Mouse (Mus musculus): ENCODE data around the gene Dusp16. TPM values are rescaled to one million over a fixed set of nuclear protein-coding genes. Genes with fewer than 3 reads are reported as not detected.
A peak's percentile ranks its signal among the peaks of the same experiment; 100 is the strongest.

The Dusp16 gene
- polyA plus RNA-seq (2012; rRNA removed) = 7.3 and 8.4 TPM in 2 replicates

DNA sequence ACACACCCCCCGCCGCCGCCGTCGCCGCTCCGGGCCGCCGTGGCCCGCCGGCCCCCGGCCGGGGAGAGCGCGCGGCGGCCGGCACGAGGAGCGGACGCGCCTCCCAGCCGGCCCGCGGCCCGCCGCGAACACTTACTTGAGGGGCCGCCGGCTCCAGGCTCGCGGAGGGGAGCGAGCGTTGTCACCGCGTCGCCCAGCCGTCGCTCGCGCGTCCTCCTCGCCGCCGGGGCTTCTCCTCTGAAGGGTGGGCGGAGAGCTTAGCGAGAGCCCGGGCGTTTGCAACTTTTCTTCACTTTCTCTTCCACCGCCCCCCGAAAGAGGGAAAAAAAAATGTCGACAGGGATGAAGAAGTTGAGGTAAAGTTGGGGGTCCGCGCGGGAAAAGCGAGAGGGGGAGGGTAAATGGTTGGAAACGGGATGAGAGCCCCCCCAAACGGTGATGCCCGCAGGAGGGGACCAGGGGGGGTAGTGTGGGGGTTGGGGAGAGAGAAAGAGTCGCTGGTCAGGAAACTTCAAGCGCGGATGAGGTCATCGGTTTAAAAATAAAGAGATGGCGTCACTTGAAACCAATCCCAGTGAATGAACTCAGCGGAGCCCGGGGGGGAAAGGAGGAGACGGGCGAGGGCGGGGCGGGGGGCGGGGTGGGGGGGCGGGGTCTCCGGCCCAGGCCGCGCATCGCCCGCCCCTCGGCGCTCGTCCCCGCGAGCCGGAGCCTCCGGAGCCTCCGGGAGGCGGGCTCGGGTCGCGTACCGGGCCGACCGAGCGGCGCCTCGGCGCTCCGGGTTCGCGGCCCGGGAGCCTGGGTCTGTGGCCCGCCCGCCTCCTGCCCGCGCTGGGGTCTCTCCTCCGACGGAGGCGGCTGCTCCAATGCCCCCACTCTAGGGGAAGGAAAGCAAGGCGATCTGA is at the start of gene Dusp16:
Gene Dusp16, minus strand, starts transcription at position 485 of the 905 bp plus-strand sequence.
- DNase-seq (ENCODE audit: extremely low spot score in 1 of 2, low spot score in 1 of 2) = peak; percentile 81 to 93

DNA sequence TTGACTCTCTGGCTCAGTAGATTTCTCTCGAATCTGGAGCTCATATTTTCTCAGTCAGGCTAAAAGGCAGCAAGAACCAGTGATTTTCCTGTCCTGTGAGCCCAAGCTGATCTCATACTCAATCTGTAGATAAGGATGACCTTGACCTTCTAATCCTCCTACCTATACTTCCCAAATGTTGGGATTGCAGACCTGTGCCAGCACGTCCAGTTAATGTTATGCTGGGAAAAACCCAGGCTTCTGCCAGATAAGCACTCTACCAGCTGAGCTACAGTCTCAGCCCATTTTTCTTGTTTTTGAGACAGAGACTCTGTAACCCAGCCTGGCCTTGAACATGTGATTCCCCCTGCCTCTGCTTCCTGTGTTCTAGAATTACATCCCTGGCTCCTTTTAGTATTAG is 47.9 kb upstream of the Dusp16 start:
- DNase-seq (ENCODE audit: extremely low spot score in 1 of 2, low spot score in 1 of 2) = no peak

DNA sequence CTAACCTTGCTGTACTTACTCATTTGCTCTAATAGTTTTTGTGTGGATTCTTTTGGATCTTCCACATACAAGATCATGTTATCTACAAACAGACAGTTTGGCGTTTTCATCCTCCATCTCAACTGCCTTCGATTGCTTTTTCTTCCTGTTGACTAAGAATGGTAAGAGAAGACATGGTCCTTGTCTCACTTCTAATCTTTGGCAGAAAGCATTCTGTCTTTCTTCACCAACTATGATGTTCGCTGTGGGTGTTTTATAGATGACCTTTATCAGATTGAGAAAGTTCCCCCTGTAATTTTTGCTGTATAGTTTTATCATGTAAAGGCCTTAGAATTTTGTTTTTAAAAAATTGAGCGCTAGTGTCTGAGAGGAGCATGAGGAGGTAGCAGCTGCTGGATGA is 45.7 kb upstream of the Dusp16 start:
- DNase-seq (ENCODE audit: extremely low spot score in 1 of 2, low spot score in 1 of 2) = no peak

DNA sequence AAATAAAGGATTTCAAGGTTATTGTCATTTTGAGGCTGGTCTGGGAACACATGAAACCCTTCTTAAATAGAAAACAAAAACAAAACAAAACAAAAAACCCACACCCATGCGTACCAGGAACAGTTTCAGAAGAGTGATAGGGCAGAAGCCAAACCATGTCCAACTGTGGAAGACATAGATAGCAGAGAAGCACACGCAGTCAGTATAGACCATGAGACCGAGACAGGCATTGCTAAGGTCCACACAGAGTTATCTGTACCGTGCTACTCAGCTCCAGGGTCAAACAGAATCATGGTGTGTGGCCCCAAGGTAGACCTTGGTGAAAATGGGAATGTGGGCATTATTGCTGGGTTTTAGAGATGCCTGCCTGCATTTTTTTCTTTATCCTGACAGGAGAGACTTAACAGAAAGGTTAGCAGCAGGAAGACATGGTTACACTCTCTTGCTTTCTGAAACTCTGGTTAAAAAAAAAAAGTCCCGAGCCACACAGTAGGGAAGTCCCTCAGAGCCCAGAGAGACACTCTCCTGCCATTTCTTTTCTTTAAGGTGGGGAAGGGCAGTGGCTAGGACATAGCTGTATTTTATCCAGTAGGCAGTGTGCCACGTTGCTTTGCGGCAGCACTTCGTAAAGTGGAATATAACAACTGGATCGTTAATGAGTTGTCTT is 42.3 kb upstream of the Dusp16 start:
- DNase-seq (ENCODE audit: extremely low spot score in 1 of 2, low spot score in 1 of 2) = no peak

DNA sequence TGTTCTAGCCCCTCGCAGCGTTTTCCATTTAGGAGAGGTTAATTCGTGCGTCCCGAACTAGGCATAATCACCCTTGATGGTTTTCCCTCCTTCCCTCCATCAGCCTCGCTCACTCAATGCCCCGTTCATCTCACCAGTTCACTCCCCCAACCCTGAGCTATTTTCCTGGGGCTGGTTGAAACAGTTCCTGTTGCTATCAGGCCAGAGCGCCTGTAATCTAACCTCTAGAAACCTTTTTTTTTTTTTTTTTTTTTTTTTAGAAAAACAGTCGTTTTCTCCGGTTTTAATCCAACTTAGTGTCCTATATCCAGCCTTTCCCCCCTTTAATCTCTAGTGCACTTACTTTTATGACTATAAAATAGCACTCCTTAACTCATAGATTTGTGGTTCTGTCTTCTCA is 38.4 kb upstream of the Dusp16 start:
- DNase-seq (ENCODE audit: extremely low spot score in 1 of 2, low spot score in 1 of 2) = no peak

DNA sequence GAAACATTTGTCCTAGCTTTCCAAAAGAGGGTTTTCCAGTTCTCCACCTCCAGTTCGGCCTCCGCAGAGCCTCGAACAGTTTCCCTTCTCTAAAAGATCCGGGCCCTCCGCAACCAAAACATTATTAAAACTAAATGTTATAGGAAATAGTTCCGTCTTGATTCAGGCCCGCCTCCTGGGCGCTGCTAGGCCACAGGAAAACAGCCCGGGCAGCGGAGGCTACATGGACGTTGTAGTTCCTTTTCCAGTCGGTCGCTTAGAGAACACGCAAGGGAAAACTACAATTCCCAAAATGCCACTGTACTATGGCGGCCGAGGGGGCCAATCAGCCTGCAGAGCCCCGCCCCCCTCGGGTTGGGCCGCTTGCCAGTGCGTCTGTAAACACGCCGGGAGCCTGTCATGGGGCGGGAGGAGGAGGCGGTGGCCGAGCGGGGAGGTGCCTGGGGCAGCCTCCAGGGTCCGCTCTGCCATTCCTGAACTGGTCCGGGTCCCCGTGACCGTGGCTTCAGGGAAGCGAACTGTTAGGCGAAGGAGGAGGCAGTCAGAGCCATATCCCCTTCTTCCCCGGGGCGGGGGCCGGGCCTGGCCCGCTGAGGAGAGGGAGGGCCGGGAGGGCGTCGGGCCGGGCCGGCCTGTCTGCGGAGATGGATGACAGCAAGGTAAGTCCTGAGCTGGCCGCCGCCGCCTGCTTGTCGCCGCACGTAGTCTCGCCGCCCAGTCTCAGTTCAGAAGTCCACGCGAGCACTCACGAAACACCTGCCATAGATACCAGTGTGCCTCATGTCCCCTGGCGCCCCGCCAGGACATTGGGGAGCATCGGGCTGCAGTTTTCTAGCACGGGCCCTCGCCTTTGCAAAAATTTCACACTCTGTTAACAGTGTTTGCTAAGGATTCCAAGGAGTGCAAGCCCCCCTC is 37.6 kb upstream of the Dusp16 start, which contains the start of gene Crebl2:
Gene Crebl2, plus strand, starts transcription at position 369 of the 915 bp plus-strand sequence.
- DNase-seq (ENCODE audit: extremely low spot score in 1 of 2, low spot score in 1 of 2) = peak; percentile 99 to 100

DNA sequence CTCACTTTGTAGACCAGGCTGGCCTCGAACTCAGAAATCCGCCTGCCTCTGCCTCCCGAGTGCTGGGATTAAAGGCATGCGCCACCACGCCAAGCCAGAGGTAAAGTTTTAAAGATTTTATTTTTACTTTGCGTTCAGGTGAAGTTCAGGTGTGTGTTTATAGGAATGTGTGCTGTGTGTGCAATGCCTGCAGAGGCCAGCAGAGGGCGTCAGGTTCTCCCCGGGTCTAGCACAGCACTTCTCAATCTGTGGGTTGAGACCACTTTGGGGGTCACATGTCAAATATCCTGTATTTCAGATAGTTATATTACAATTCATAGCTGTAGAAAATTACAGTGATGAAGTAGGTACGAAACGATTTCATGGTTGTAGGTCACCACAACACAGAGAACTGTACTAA is 30.4 kb upstream of the Dusp16 start:
- DNase-seq (ENCODE audit: extremely low spot score in 1 of 2, low spot score in 1 of 2) = no peak

DNA sequence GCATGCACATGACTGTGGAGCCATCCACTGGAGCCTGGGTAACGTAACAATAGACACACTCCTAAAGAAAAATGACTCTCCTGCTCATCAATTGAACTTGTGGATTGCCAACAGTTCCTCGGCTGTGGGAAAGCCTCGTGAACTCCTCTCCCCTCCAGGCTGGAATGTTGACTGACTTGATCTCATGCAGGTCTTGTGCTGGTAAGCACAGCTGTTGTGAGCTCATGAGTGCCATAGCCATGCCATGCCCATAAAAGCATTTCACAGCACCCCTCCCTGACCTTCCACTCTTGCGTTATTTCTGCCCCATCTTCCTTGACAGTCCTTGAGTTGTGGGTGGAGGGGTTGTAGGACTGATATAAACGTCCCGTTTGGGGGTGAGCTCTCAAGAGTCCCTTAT is 28.0 kb upstream of the Dusp16 start:
- no peak for DNase-seq (ENCODE audit: extremely low spot score in 1 of 2, low spot score in 1 of 2)

DNA sequence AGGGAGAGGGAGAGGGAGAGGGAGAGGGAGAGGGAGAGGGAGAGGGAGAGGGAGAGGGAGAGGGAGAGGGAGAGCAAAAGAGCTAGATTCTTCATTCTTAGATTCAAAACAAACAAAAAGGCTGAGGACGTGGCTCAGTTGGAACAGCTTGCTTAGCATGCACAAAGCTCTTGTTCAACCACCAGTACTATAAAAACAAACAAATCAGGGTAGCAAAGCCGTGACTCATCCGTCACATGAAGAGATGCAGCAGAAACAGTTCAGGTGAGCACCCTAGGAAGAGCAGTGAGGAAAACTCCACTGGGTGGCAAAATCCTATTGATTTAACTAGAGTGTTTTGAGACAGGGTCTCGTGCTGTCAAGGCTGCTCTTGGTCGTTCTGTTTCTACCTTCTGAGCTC is 27.3 kb upstream of the Dusp16 start:
- DNase-seq (ENCODE audit: extremely low spot score in 1 of 2, low spot score in 1 of 2) = no peak

DNA sequence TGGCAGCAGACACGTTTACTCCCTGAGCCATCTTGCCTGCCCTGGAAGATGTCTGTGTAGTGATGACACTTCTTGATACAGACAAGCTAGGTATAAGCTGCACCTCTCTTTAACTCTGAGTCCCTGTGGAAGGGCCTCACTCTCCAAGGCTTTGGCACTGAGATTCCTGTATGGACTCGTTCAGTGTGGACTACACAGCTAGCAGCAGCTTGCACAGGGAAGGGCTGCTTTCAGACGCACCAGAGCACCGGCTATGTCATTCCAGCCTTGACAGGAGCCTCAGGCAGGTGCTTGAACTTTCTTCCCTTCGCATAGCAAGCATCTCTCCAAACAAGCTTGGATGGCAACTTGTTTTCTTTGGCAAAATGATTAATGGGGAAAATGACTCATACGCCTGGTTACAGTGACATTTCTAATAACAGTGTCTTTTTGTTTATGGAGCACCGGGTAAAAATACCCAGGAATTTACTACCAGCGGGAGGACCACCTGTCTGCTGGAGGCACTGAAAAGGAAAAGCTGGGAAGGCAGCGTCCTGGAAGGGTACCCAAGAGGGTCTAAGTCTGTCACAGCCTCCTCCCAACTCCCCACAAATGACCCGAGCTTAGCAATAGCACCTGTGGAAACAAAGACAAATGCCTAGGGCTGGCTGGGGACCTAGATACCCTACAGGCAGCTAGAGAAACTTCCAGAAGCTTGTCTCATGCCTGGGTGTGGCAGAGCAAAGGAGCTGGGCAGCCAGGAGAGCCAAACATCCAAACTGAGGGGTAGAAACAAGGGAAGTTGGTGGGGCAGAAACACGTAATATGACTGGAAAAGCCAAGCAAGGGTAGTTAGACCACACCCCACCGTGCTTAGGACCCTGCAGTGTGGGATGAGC is 24.9 kb upstream of the Dusp16 start:
- DNase-seq (ENCODE audit: extremely low spot score in 1 of 2, low spot score in 1 of 2) = no peak

DNA sequence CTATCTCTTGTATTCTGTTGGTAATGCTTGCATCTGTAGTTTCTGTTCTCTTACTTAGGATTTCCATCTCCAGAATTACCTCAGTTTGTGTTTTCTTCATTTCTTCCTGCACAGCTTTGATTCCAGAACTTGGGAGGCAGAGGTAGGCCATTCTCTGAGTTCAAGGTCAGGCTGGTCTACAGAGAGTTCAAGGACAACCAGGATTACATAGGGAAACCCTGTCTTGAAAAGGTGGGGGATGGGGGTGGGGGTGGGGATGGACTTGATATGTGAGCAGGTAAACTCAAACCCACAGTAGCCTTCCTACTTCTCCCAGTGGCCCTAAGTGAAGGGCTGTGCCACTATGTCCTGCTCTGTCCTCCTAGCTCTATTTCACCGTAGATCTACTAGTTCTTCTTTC is 20.6 kb upstream of the Dusp16 start:
- DNase-seq (ENCODE audit: extremely low spot score in 1 of 2, low spot score in 1 of 2) = no peak

DNA sequence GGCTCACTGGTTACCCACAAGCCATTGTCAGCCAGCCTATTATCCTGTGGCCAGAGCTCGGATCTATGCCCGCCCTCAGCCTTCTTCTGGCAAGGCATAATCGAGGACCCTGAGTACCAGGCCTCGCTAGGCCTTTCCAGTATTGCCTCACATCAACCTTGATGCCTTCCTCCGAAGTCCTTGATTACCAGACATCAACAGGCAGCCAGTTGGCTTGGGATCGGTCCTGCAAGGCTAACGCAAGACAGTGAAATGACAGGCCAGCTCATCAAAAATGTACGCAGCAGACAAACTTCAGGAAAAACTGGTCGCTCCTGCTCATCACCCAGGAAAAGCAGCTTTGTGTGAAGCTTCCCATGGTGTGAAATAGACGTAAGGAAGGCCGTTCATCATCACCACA is 15.4 kb upstream of the Dusp16 start:
- DNase-seq (ENCODE audit: extremely low spot score in 1 of 2, low spot score in 1 of 2) = no peak

DNA sequence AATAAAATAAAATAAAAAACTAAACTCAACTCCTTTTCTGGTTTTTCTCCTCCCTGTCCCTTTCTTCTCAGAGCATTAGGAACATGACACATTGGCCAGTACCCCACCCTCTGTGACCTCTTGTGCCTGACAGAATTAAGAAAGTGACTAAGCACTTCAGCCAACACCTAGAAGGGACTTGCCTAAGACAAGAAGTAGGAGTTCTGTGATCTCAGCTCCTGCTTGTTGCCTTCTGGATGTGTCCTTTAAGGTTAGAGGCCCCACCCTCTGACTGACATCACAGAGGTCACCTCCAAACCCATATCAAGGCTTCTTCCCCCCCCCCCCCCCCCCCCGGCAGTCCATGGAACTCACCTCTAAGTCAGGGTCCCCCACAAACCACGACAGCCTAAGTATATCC is 14.7 kb upstream of the Dusp16 start:
- DNase-seq (ENCODE audit: extremely low spot score in 1 of 2, low spot score in 1 of 2) = no peak

DNA sequence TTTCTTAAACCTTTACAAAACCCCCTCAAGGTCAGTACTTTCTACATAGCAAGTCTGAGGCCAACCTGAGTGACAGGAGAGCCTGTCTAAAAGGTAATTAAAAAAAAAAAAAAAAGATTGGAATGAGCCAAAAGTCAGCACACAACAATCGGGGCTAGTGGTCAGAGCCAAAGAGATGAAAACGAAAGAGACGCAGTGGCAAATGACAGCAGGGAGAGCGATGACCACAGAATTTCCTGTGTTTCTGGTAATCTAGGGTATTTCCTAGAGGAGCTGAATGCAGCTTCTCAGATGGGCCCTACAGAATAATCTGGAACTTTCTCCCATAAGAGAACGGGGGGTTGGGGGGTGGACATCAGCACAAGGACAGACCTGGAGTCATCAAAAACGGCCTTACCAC is 13.7 kb upstream of the Dusp16 start:
- DNase-seq (ENCODE audit: extremely low spot score in 1 of 2, low spot score in 1 of 2) = no peak

DNA sequence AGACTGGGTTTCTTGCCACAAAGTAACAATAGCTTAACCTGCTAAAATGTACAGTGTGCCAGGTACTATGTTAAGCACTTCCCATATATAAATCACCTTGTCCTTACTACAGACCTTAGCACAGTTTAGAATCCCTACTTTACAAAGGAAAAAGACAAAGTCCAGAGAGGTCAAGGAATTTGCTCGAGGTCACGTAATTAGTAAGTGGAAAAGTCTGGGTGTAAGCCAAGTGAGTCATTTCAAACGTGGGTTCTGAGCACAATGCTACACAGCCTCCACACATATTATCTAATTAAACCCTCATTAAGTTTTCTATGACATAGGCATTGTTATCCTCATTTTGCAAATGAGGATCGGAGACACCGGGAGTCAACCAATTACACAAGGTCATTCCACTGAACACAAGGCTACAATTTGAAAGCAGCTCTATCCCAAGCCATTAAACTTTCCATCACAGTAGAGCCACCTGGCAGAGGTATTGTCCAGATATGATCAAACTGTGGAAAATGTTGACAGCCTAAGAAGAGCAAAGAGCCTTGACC is 12.4 kb upstream of the Dusp16 start:
- no peak for DNase-seq (ENCODE audit: extremely low spot score in 1 of 2, low spot score in 1 of 2)

DNA sequence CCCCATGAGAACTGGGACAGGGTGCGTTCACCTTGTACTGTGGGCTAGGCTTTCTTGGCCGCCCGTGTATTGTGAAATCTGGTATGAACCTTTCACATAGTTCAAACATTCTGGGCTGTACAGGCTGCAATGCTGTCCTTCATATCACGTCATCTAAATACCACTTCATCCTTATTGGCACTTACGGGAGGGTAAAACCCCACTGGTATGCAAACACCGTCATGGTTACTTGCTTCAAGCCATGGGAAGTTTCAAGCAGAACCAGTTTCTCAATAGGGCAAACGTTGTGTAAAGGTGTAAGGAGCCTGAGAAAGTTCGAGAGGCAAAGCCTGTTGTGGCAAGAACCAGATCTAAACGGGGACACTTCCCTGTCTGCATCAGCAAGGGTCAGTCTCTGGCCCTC is 10.2 kb upstream of the Dusp16 start:
- DNase-seq (ENCODE audit: extremely low spot score in 1 of 2, low spot score in 1 of 2) = no peak

DNA sequence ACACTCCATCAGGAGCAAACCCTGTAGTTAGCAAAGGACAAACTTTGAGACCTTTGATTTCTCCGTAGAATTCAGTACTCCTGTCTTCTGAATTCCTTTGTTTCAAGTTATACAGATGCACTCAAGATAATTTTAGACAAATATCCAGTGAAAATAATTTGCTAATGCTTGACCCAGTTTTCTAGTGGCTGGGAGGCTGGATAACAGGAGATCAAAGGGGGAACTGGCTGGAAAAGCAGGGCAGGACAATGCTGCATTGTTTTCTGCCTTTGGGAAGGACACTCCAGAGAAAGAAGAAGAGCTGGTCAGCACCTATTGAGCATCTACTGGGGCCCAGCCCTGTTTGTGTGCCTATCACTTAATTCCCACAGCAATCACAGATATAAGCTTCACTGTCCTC is 9.1 kb upstream of the Dusp16 start:
- DNase-seq (ENCODE audit: extremely low spot score in 1 of 2, low spot score in 1 of 2) = no peak

DNA sequence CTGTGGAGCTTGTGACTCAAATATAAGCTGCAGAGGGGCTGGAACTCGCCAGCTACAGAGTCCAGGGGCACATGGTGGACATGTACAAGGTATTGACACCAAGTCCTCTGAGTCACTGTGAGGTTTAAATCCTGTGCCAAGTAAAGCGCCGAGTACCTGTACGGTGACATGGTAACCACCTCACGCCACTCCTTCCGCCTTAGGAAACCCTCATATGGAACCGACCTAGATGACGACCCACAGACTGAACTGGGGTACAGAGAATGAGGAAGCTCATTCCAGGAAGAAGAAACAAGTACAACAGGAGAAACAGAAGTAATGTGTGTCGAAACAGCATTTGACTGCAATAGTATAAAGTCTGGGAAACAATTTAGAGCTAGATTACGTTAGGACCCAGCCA is 3.9 kb upstream of the Dusp16 start:
- no peak for DNase-seq (ENCODE audit: extremely low spot score in 1 of 2, low spot score in 1 of 2)

DNA sequence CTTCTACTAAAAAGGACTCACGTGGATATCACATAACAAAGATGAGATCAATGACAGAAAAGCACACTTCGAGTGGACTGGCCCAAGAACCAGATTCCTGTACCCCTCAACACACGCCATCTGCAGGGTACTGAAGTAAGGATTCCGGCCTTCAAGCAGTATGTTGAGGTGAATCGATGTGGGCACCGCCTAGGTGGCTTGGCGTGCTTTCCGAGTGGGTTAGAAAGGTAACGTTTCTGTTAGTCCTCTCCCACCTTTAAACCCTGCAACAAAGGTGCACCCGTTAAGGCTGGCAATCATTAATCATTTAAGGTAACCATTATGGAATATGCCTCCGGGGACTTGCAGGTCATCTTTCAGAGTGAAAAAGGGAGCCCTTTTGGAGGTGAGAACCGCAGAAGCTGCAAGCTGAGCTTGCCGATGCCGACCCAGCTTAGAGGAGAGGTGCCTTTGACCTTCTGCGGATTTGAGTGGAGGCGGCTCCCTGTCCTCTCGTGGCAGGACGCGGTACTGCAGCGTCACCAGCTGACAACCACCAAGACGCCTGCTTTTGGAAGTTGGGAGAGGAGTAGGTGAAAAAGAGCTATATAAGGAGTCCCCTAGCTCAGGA is 1.6 kb upstream of the Dusp16 start:
- DNase-seq (ENCODE audit: extremely low spot score in 1 of 2, low spot score in 1 of 2) = peak; percentile 60 to 82

Data from frontal cortex, adult 2 months (tissue).